Mouse (Mus musculus) MEL (cell line): Measurements from ENCODE around the gene Hook2.
A peak's percentile ranks its signal among the peaks of the same experiment; 100 is the strongest.

ENCODE experiments used
- CTCF ChIP-seq, 3 experiments: IDR thresholded peaks in 2 of 3; conservative IDR thresholded peaks in 1 of 3; 2 replicates each; pipeline ENCODE4 v1.5.1; 2011 to 2012; ENCODE audit warnings: low read length in 3 of 3, low read depth in 2 of 3, mild to moderate bottlenecking in 2 of 3, improper control_type of control experiment in 1 of 3, inconsistent platforms in 1 of 3, mixed read lengths in 1 of 3, moderate library complexity in 1 of 3; ENCODE audit not compliant: control insufficient read depth in 1 of 3, insufficient read depth in 1 of 3, poor library complexity in 1 of 3, severe bottlenecking in 1 of 3
- GABPA ChIP-seq: IDR thresholded peaks from 2 replicates; pipeline ENCODE4 v1.6.1; 2012; ENCODE audit warnings: low read depth, mild to moderate bottlenecking, inconsistent platforms, low read length, improper control_type of control experiment, moderate library complexity
- GATA1 ChIP-seq: IDR thresholded peaks from 2 replicates; pipeline ENCODE4 v1.6.1; 2011; ENCODE audit warnings: low read depth, low read length, improper control_type of control experiment
- KAT2A ChIP-seq: conservative IDR thresholded peaks from 2 replicates; pipeline ENCODE4 v1.6.1; 2012; ENCODE audit warnings: low read depth, low read length, improper control_type of control experiment, inconsistent platforms
- NRF1 ChIP-seq: IDR thresholded peaks from 2 replicates; pipeline ENCODE4 v1.6.1; 2014; ENCODE audit warnings: low read depth, mild to moderate bottlenecking, inconsistent platforms, low read length, improper control_type of control experiment, moderate library complexity; ENCODE audit not compliant: poor library complexity, insufficient read depth, severe bottlenecking
- POLR2A ChIP-seq, 2 experiments: IDR thresholded peaks; 2 replicates each; pipeline ENCODE4 v1.6.1; 2011 to 2012; ENCODE audit warnings: low read length in 2 of 2, mild to moderate bottlenecking in 2 of 2, control low read depth in 1 of 2, improper control_type of control experiment in 1 of 2, low read depth in 1 of 2, moderate library complexity in 1 of 2; ENCODE audit not compliant: control insufficient read depth in 1 of 2, insufficient read depth in 1 of 2, poor library complexity in 1 of 2
- TAL1 ChIP-seq: IDR thresholded peaks from 2 replicates; pipeline ENCODE4 v1.6.1; 2012; ENCODE audit warnings: mild to moderate bottlenecking, inconsistent platforms, low read length, moderate library complexity, mixed read lengths
- USF1 ChIP-seq: IDR thresholded peaks from 2 replicates; pipeline ENCODE4 v1.6.1; 2014; ENCODE audit warnings: low read depth, mild to moderate bottlenecking, inconsistent platforms, low read length, improper control_type of control experiment, moderate library complexity
- ZKSCAN1 ChIP-seq: IDR thresholded peaks from 2 replicates; pipeline ENCODE4 v1.6.1; 2012; ENCODE audit warnings: low read depth, mild to moderate bottlenecking, inconsistent platforms, low read length, improper control_type of control experiment, moderate library complexity

DNA sequence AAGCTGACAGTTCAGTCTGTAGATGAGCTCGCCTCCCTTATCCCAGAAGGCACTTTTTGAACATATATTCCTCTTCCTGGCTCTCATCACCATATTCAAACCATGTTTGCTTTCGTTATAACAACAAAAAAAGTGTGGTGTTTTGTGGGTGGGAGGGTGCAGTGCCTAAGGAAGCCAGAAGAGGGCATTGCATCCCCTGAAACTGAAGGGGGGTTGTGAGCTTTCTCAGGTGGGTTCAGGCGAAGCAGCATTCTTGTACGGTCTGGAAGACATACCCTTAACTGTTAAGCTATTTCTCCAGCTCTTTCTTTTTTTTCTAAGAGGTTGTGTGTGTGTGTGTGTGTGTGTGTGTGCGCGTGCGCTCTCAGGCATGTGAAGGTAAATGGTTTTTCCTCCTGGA lies 15.0 kb upstream of the Hook2 start:
- TF ChIP-seq GABPA: no peak
- TF ChIP-seq GATA1: no peak
- peak; percentile 80 to 91 (median 89) for TF ChIP-seq CTCF (IDR thresholded peaks at IDR 0.05 in 2 of 3, conservative IDR thresholded peaks at IDR 0.05 in 1 of 3; ENCODE audit: control insufficient read depth in 1 of 3, insufficient read depth in 1 of 3, low read depth in 2 of 3, low read length in 3 of 3, poor library complexity in 1 of 3, severe bottlenecking in 1 of 3)
- no peak for TF ChIP-seq TAL1
- no peak for TF ChIP-seq USF1
- no peak for TF ChIP-seq ZKSCAN1
- no peak for TF ChIP-seq NRF1
- TF ChIP-seq KAT2A: no peak
- no peak; a peak in 1 of 4 replicates for TF ChIP-seq POLR2A (IDR thresholded peaks at IDR 0.05; ENCODE audit: control insufficient read depth in 1 of 2, insufficient read depth in 1 of 2, low read depth in 1 of 2, low read length in 2 of 2, poor library complexity in 1 of 2)
